Mouse (Mus musculus) embryonic fibroblast, embryonic 13.5 days (primary cell): ENCODE measurements around the gene Rapgef6.

ENCODE experiments used
- CTCF ChIP-seq: IDR thresholded peaks from 2 replicates; pipeline ENCODE4 v1.5.1; 2011; ENCODE audit warnings: mild to moderate bottlenecking, control low read depth, low read length, moderate library complexity, borderline replicate concordance; ENCODE audit not compliant: insufficient read depth
- POLR2A ChIP-seq: IDR thresholded peaks from 2 replicates; pipeline ENCODE4 v1.6.1; 2011; ENCODE audit warnings: low read depth, mild to moderate bottlenecking, control low read depth, low read length, moderate library complexity

DNA sequence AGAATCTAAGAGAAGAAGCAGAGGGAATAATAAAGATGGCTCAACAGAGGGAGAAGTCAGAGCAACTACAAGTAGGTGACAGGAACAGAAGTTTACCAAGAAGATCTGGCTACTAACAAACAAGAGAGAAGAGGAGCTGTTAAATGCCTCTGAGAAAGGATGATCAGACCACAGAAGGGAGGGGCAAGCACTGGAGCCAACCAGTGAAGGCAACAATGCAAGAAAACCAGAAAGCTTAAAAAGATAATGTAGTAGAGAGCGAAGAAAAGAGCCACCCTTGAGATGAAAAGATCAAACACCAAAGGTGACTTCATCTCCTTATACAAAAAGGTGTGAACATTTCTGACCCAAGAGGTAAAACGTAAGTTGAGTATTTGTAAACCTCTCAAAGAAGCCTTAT lies 218.7 kb downstream of the Rapgef6 start:
- no peak for TF ChIP-seq POLR2A
- no peak for TF ChIP-seq CTCF
